Mouse (Mus musculus) MEL (cell line): ENCODE data around the gene Gje1. TPM values are rescaled to one million over a fixed set of nuclear protein-coding genes. Genes with fewer than 3 reads are reported as not detected.

Source experiments
- DNase-seq: peaks from one replicate; pipeline ENCODE4 v3.0.0; 2011; ENCODE audit warnings: low read depth, low spot score
- H3K27ac ChIP-seq: 2 replicates; pipeline ENCODE4 v1.5.1; 2012; ENCODE audit warnings: low read depth, mild to moderate bottlenecking, control low read depth, low read length, moderate library complexity; ENCODE audit not compliant: control insufficient read depth
- H3K27me3 ChIP-seq, 2 experiments: fragments of 150-350 bp in 1 of 2; sonication (generic) in 1 of 2; 2 replicates each; pipeline ENCODE4 v1.6.1; 2012; ENCODE audit warnings: low read length in 2 of 2, mild to moderate bottlenecking in 2 of 2, improper control_type of control experiment in 1 of 2, moderate library complexity in 1 of 2; ENCODE audit not compliant: insufficient read depth in 2 of 2, control insufficient read depth in 1 of 2
- H3K36me3 ChIP-seq, 2 experiments: 2 replicates each; pipeline ENCODE4 v1.6.1; 2012 to 2014; ENCODE audit warnings: low read length in 2 of 2, improper control_type of control experiment in 1 of 2, inconsistent platforms in 1 of 2, mild to moderate bottlenecking in 1 of 2; ENCODE audit not compliant: insufficient read depth in 2 of 2, control insufficient read depth in 1 of 2
- H3K4me1 ChIP-seq, 2 experiments: fragments of 150-350 bp in 1 of 2; sonication (generic) in 1 of 2; 2 replicates each; pipeline ENCODE4 v1.6.1; 2012; ENCODE audit warnings: low read length in 2 of 2, improper control_type of control experiment in 1 of 2, mild to moderate bottlenecking in 1 of 2; ENCODE audit not compliant: insufficient read depth in 2 of 2, control insufficient read depth in 1 of 2
- H3K4me3 ChIP-seq, 2 experiments: fragments of 150-350 bp in 1 of 2; sonication (generic) in 1 of 2; 2 replicates each; pipeline ENCODE4 v1.5.1; 2012; ENCODE audit warnings: low read depth in 2 of 2, low read length in 2 of 2, mild to moderate bottlenecking in 2 of 2, moderate library complexity in 2 of 2, control low read depth in 1 of 2, improper control_type of control experiment in 1 of 2; ENCODE audit not compliant: control insufficient read depth in 1 of 2, insufficient read depth in 1 of 2
- H3K79me2 ChIP-seq: 2 replicates; pipeline ENCODE4 v1.6.1; 2012; ENCODE audit warnings: mild to moderate bottlenecking, low read length, moderate library complexity; ENCODE audit not compliant: control insufficient read depth, poor library complexity, insufficient read depth
- H3K9ac ChIP-seq: 2 replicates; pipeline ENCODE4 v1.6.1; 2012; ENCODE audit warnings: low read depth, mild to moderate bottlenecking, control low read depth, low read length, moderate library complexity; ENCODE audit not compliant: control insufficient read depth, poor library complexity, severe bottlenecking
- H3K9me3 ChIP-seq: fragments of 150-350 bp; sonication (generic); replicated peaks from 2 replicates; pipeline ENCODE4 v1.6.1; 2012; ENCODE audit warnings: mild to moderate bottlenecking, low read length, improper control_type of control experiment, moderate library complexity; ENCODE audit not compliant: insufficient read depth
- CHD1 ChIP-seq: IDR thresholded peaks from 2 replicates; pipeline ENCODE4 v1.6.1; 2012; ENCODE audit warnings: low read depth, mild to moderate bottlenecking, inconsistent platforms, low read length, improper control_type of control experiment
- CTCF ChIP-seq, 3 experiments: IDR thresholded peaks in 2 of 3; conservative IDR thresholded peaks in 1 of 3; 2 replicates each; pipeline ENCODE4 v1.5.1; 2011 to 2012; ENCODE audit warnings: low read length in 3 of 3, low read depth in 2 of 3, mild to moderate bottlenecking in 2 of 3, improper control_type of control experiment in 1 of 3, inconsistent platforms in 1 of 3, mixed read lengths in 1 of 3, moderate library complexity in 1 of 3; ENCODE audit not compliant: control insufficient read depth in 1 of 3, insufficient read depth in 1 of 3, poor library complexity in 1 of 3, severe bottlenecking in 1 of 3
- E2F4 ChIP-seq: IDR thresholded peaks from 2 replicates; pipeline ENCODE4 v1.6.1; 2011; ENCODE audit warnings: low read depth, low read length, improper control_type of control experiment, borderline replicate concordance
- ELF1 ChIP-seq: IDR thresholded peaks from 2 replicates; pipeline ENCODE4 v1.6.1; 2014; ENCODE audit warnings: low read depth, mild to moderate bottlenecking, inconsistent platforms, low read length, improper control_type of control experiment, moderate library complexity
- EP300 ChIP-seq, 2 experiments: IDR thresholded peaks; 2 replicates each; pipeline ENCODE4 v1.6.1; 2011; ENCODE audit warnings: improper control_type of control experiment in 2 of 2, low read length in 2 of 2, low read depth in 1 of 2, mild to moderate bottlenecking in 1 of 2
- ETS1 ChIP-seq: IDR thresholded peaks from 2 replicates; pipeline ENCODE4 v1.6.1; 2012; ENCODE audit warnings: low read depth, mild to moderate bottlenecking, inconsistent platforms, low read length, improper control_type of control experiment, moderate library complexity
- GABPA ChIP-seq: IDR thresholded peaks from 2 replicates; pipeline ENCODE4 v1.6.1; 2012; ENCODE audit warnings: low read depth, mild to moderate bottlenecking, inconsistent platforms, low read length, improper control_type of control experiment, moderate library complexity
- JUND ChIP-seq: IDR thresholded peaks from 2 replicates; pipeline ENCODE4 v1.6.1; 2011; ENCODE audit warnings: low read depth, mild to moderate bottlenecking, improper control_type of control experiment, low read length
- MAFK ChIP-seq: IDR thresholded peaks from 2 replicates; pipeline ENCODE4 v1.6.1; 2011; ENCODE audit warnings: low read depth, mild to moderate bottlenecking, low read length, improper control_type of control experiment, borderline replicate concordance
- MAX ChIP-seq: IDR thresholded peaks from 2 replicates; pipeline ENCODE4 v1.6.1; 2011; ENCODE audit warnings: low read length, improper control_type of control experiment
- MAZ ChIP-seq: IDR thresholded peaks from 2 replicates; pipeline ENCODE4 v1.6.1; 2012; ENCODE audit warnings: low read depth, mild to moderate bottlenecking, inconsistent platforms, low read length, improper control_type of control experiment
- MEF2A ChIP-seq: IDR thresholded peaks from 2 replicates; pipeline ENCODE4 v1.6.1; 2014; ENCODE audit warnings: low read depth, mild to moderate bottlenecking, inconsistent platforms, low read length, improper control_type of control experiment; ENCODE audit not compliant: poor library complexity, insufficient replicate concordance, severe bottlenecking; ENCODE audit errors: extremely low read depth
- MXI1 ChIP-seq: IDR thresholded peaks from 2 replicates; pipeline ENCODE4 v1.6.1; 2011; ENCODE audit warnings: mild to moderate bottlenecking, low read depth, low read length, improper control_type of control experiment
- MYB ChIP-seq: IDR thresholded peaks from 2 replicates; pipeline ENCODE4 v1.6.1; 2011; ENCODE audit warnings: mild to moderate bottlenecking, low read depth, low read length, improper control_type of control experiment
- NELFE ChIP-seq: IDR thresholded peaks from 2 replicates; pipeline ENCODE4 v1.6.1; 2011; ENCODE audit warnings: low read depth, low read length, improper control_type of control experiment
- POLR2AphosphoS2 ChIP-seq: IDR thresholded peaks from 2 replicates; pipeline ENCODE4 v1.6.1; 2011; ENCODE audit warnings: low read length, improper control_type of control experiment
- RAD21 ChIP-seq: IDR thresholded peaks from 2 replicates; pipeline ENCODE4 v1.6.1; 2011; ENCODE audit warnings: mild to moderate bottlenecking, low read depth, low read length, improper control_type of control experiment
- RCOR1 ChIP-seq: IDR thresholded peaks from 2 replicates; pipeline ENCODE4 v1.6.1; 2012; ENCODE audit warnings: low read depth, mild to moderate bottlenecking, inconsistent platforms, low read length, improper control_type of control experiment
- SMC3 ChIP-seq: IDR thresholded peaks from 2 replicates; pipeline ENCODE4 v1.6.1; 2011; ENCODE audit warnings: low read depth, low read length, improper control_type of control experiment
- TCF12 ChIP-seq: IDR thresholded peaks from 2 replicates; pipeline ENCODE4 v1.6.1; 2014; ENCODE audit warnings: low read depth, mild to moderate bottlenecking, inconsistent platforms, low read length, improper control_type of control experiment, moderate library complexity
- UBTF ChIP-seq: IDR thresholded peaks from 2 replicates; pipeline ENCODE4 v1.6.1; 2012; ENCODE audit warnings: low read depth, mild to moderate bottlenecking, inconsistent platforms, low read length, improper control_type of control experiment, moderate library complexity, borderline replicate concordance; ENCODE audit not compliant: insufficient read depth
- USF1 ChIP-seq: IDR thresholded peaks from 2 replicates; pipeline ENCODE4 v1.6.1; 2014; ENCODE audit warnings: low read depth, mild to moderate bottlenecking, inconsistent platforms, low read length, improper control_type of control experiment, moderate library complexity
- USF2 ChIP-seq, 2 experiments: IDR thresholded peaks; 2 replicates each; pipeline ENCODE4 v1.6.1; 2011 to 2012; ENCODE audit warnings: improper control_type of control experiment in 2 of 2, low read length in 2 of 2, borderline replicate concordance in 1 of 2, inconsistent platforms in 1 of 2, low read depth in 1 of 2, mild to moderate bottlenecking in 1 of 2; ENCODE audit not compliant: insufficient read depth in 1 of 2
- ZKSCAN1 ChIP-seq: IDR thresholded peaks from 2 replicates; pipeline ENCODE4 v1.6.1; 2012; ENCODE audit warnings: low read depth, mild to moderate bottlenecking, inconsistent platforms, low read length, improper control_type of control experiment, moderate library complexity
- ZNF384 ChIP-seq: IDR thresholded peaks from 2 replicates; pipeline ENCODE4 v1.6.1; 2012; ENCODE audit warnings: low read depth, mild to moderate bottlenecking, inconsistent platforms, low read length, improper control_type of control experiment
- polyA plus RNA-seq, 2 experiments: library from polyadenylated mRNA; stranded (reverse) in 1 of 2; unstranded in 1 of 2; fragments of >175 nt in 1 of 2; fragments of >200 nt in 1 of 2; gene quantifications; 2 replicates each; pipeline versions ENCODE4 v1.2.1 to v1.2.4; 2012; ENCODE audit warnings: low replicate concordance in 2 of 2, low read depth in 1 of 2; ENCODE audit not compliant: insufficient read length in 2 of 2, insufficient read depth in 1 of 2, missing spikeins in 1 of 2
- total RNA-seq: library from RNA; depleted of rRNA; stranded (reverse); fragments of 300-350 nt; gene quantifications from 2 replicates; pipeline ENCODE4 v1.2.3, GENCODE M21; 2012

The Gje1 gene
- total and polyA plus RNA-seq, 3 experiments: not detected

- Histone ChIP-seq H3K27ac (no peak overlapping the region), H3K36me3 (peaks cover 6 to 12% of the 10 kb centered on the region in 2 experiments; a peak in 3 of 4 replicates), H3K79me2 (peaks cover 3% of the 10 kb centered on the region; the same call in 1 of the 2 replicates), H3K4me1 (peaks cover 4 to 10% of the 10 kb centered on the region in 2 experiments; a peak in 3 of 4 replicates), H3K9me3 (no peaks in the 10 kb centered on the region), H3K27me3 (no peaks in the 10 kb centered on the region), H3K9ac (no peak overlapping the region), H3K4me3 (no peak overlapping the region)
- TF ChIP-seq USF1: no peak
- TF ChIP-seq CTCF (IDR thresholded peaks at IDR 0.05 in 2 of 3, conservative IDR thresholded peaks at IDR 0.05 in 1 of 3; ENCODE audit: control insufficient read depth in 1 of 3, insufficient read depth in 1 of 3, low read depth in 2 of 3, low read length in 3 of 3, poor library complexity in 1 of 3, severe bottlenecking in 1 of 3): peak; percentile 23 to 48 (median 29); a peak in 5 of 6 replicates
- TF ChIP-seq JUND: no peak
- no peak for TF ChIP-seq ZKSCAN1
- TF ChIP-seq MAFK: no peak
- TF ChIP-seq MAZ: no peak
- TF ChIP-seq RCOR1: no peak
- TF ChIP-seq MEF2A: no peak
- TF ChIP-seq ETS1: no peak
- TF ChIP-seq E2F4: no peak
- TF ChIP-seq RAD21: no peak; the same call in 1 of the 2 replicates
- TF ChIP-seq SMC3: 0 out of 2 replicates have a peak, but pooled peaks have one; percentile 12
- DNase-seq: peak; percentile 36
These were observed 32.4 kb downstream of the Gje1 start for GRCm38 (mm10) chr10:14685663-14686062.

- Histone ChIP-seq H3K4me3 (no peak overlapping the region), H3K4me1 (no peaks in the 10 kb centered on the region), H3K79me2 (no peaks in the 10 kb centered on the region), H3K36me3 (peaks cover 0 to 8% of the 10 kb centered on the region in 2 experiments; a peak in 1 of 4 replicates), H3K9me3 (no peaks in the 10 kb centered on the region), H3K9ac (no peak overlapping the region), H3K27me3 (no peaks in the 10 kb centered on the region), H3K27ac (no peak overlapping the region)
- no peak for DNase-seq
- TF ChIP-seq USF1: no peak
- TF ChIP-seq USF2 (IDR thresholded peaks at IDR 0.05; ENCODE audit: borderline replicate concordance in 1 of 2, insufficient read depth in 1 of 2, low read depth in 1 of 2, low read length in 2 of 2): no peak
- TF ChIP-seq SMC3: no peak
- TF ChIP-seq TCF12: no peak
- no peak for TF ChIP-seq CHD1
- TF ChIP-seq UBTF: no peak
- no peak for TF ChIP-seq EP300 (IDR thresholded peaks at IDR 0.05; ENCODE audit: low read depth in 1 of 2, low read length in 2 of 2)
- no peak for TF ChIP-seq NELFE
- TF ChIP-seq POLR2AphosphoS2: no peak
- TF ChIP-seq CTCF (IDR thresholded peaks at IDR 0.05 in 2 of 3, conservative IDR thresholded peaks at IDR 0.05 in 1 of 3; ENCODE audit: control insufficient read depth in 1 of 3, insufficient read depth in 1 of 3, low read depth in 2 of 3, low read length in 3 of 3, poor library complexity in 1 of 3, severe bottlenecking in 1 of 3): no peak
- no peak for TF ChIP-seq ETS1
- TF ChIP-seq MEF2A: no peak
- TF ChIP-seq MYB: no peak
- no peak for TF ChIP-seq MAX
- TF ChIP-seq ZNF384: no peak
- no peak for TF ChIP-seq ZKSCAN1
- TF ChIP-seq MXI1: no peak
- no peak for TF ChIP-seq ELF1
- no peak for TF ChIP-seq RCOR1
- no peak for TF ChIP-seq GABPA
These were observed 51.9 kb downstream of the Gje1 start for GRCm38 (mm10) chr10:14666147-14666546.
